Mouse (Mus musculus) limb, embryonic 15.5 days (tissue): ENCODE data around the gene Enpp4. TPM values are rescaled to one million over a fixed set of nuclear protein-coding genes. Genes with fewer than 3 reads are reported as not detected.

ENCODE experiments used
- ATAC-seq: fragments of 200-750 bp; cut with Nextera tagmentation; 2 replicates; pipeline ENCODE4 v1.8.0; 2017; ENCODE audit warnings: low read depth, moderate TSS enrichment; ENCODE audit not compliant: insufficient number of reproducible peaks, low FRiP score, low TSS enrichment
- H3K27ac ChIP-seq: fragments of 300-500 bp; sonication (generic); 2 replicates; pipeline ENCODE4 v1.5.1; 2015; ENCODE audit warnings: moderate library complexity, mild to moderate bottlenecking, inconsistent platforms
- H3K27me3 ChIP-seq: fragments of 300-500 bp; sonication (generic); 2 replicates; pipeline ENCODE4 v1.6.1; 2015; ENCODE audit warnings: inconsistent platforms
- H3K36me3 ChIP-seq: fragments of 300-500 bp; sonication (generic); 2 replicates; pipeline ENCODE4 v1.6.1; 2015; ENCODE audit warnings: inconsistent platforms
- H3K4me1 ChIP-seq: fragments of 300-500 bp; sonication (generic); 2 replicates; pipeline ENCODE4 v1.6.1; 2015; ENCODE audit warnings: inconsistent platforms
- H3K4me2 ChIP-seq: fragments of 300-500 bp; sonication (generic); 2 replicates; pipeline ENCODE4 v1.6.1; 2015; ENCODE audit warnings: mild to moderate bottlenecking, inconsistent platforms
- H3K4me3 ChIP-seq: fragments of 300-500 bp; sonication (generic); 2 replicates; pipeline ENCODE4 v1.5.1; 2015; ENCODE audit warnings: mild to moderate bottlenecking, inconsistent platforms
- H3K9ac ChIP-seq: fragments of 300-500 bp; sonication (generic); 2 replicates; pipeline ENCODE4 v1.6.1; 2015; ENCODE audit warnings: inconsistent platforms
- H3K9me3 ChIP-seq: fragments of 300-500 bp; sonication (generic); 2 replicates; pipeline ENCODE4 v1.6.1; 2016; ENCODE audit warnings: inconsistent platforms
- WGBS: fragments of 180-500 bp; shearing (Covaris S2); methylation state at CpG from one replicate; pipeline ENCODE4 v1.1.7; 2015; 5-methylcytosine and 5-hydroxymethylcytosine counted together
- polyA plus RNA-seq: library from polyadenylated mRNA; unstranded; fragments of >200 nt; fragmentation: Nextera tagmentation; extraction: Ambion mirVana; gene quantifications from 2 replicates; pipeline ENCODE4 v1.2.1, GENCODE M21; 2015

Gene Enpp4
- polyA plus RNA-seq, 1 experiment from 2014 or later, result 3.7 TPM

DNA sequence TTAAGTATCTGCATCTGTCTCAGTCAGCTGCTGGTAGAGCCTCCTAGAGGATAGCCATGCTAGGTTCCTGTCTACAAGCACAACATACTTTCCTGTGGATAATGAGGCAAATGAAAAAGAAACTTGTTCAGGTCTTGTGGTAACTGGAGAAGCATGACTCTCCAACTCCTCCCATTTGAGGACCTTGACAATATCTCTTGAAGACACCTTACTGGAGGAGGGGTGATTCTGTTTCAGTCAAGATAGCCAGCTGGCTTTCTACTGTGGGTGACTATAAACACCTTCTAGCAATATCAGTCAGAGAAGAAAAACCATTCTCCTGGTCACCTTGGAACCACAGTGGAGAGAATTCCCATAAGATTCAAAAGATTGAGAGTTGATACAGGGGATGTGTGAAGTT is 47.5 kb downstream of the Enpp4 start:
- peaks cover 8% of the 10 kb centered on the region; the same call in 1 of the 2 replicates for H3K4me1 ChIP-seq
- ATAC-seq, result no peak
- no peaks in the 10 kb centered on the region for H3K36me3 ChIP-seq
- H3K4me3 ChIP-seq, result no peak overlapping the region
- H3K9me3 ChIP-seq, result no peaks in the 10 kb centered on the region
- no peak overlapping the region for H3K9ac ChIP-seq
- no peak overlapping the region for H3K4me2 ChIP-seq
- no peak overlapping the region for H3K27ac ChIP-seq
- H3K27me3 ChIP-seq, result no peaks in the 10 kb centered on the region

DNA sequence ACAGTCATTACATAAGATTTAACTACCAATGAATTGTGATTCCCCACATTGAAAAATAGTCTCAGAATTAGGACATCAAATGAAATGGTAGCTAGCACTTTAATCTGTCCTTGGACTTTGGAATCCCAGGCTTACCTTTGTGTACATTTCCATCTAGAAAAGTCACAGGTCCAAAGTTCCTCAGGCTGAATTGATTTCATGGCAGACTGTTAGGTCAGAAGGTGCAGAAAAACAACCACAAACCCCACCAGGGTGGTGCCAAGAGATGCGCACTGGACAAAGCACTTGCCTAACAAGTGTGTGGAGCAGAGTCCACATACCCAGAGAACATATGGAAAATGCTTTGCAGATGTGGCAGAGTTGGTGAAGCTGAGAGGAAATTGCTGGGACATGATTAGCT is 48.5 kb downstream of the Enpp4 start:
- Histone ChIP-seq H3K4me2 (no peak overlapping the region), H3K9me3 (no peaks in the 10 kb centered on the region), H3K9ac (no peak overlapping the region), H3K27ac (no peak overlapping the region), H3K4me1 (peaks cover 8% of the 10 kb centered on the region; the same call in 1 of the 2 replicates), H3K27me3 (no peaks in the 10 kb centered on the region), H3K36me3 (no peaks in the 10 kb centered on the region), H3K4me3 (no peak overlapping the region)
- ATAC-seq, result no peak
- 83% methylated on average over 1 of the region's 1 CpGs for WGBS

DNA sequence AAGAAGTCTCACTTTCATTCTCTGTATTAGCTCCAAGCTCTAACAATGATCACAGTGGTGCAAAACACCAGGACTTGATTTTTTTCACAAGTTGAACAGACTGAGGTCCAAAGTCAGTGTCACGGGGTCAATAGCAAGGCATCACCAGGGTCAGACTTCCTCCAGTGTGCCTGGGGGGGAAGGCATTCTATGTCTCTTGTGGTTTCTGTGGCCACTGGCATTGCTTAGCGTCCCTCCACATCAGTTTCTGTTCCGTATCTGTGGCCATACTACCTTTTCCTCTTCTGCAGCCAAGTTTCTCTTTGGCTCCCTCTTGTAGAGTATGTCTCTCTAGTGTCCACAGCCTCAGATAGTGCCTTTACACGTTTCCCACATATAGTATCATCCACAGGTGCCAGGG is 52.2 kb downstream of the Enpp4 start:
- Histone ChIP-seq H3K9ac (no peak overlapping the region), H3K4me1 (no peaks in the 10 kb centered on the region), H3K9me3 (no peaks in the 10 kb centered on the region), H3K27me3 (no peaks in the 10 kb centered on the region), H3K36me3 (no peaks in the 10 kb centered on the region), H3K4me3 (no peak overlapping the region), H3K4me2 (no peak overlapping the region), H3K27ac (no peak overlapping the region)
- ATAC-seq, result no peak
- WGBS, result 70% methylated on average over 4 of the region's 4 CpGs

Other genes starting within 250 kb of the Enpp4 start
- 17.9 and 18.3 TPM in 2 replicates for gene Enpp5, start 27.0 kb downstream of the Enpp4 start, polyA plus RNA-seq
- gene Clic5, start 82.8 kb upstream of the Enpp4 start, polyA plus RNA-seq, result 0.79 and 0.81 TPM in 2 replicates